Mouse (Mus musculus) telencephalon, adult 2 months (tissue): ENCODE data around the gene Tmf1.

Source experiments
- DNase-seq: peaks from one replicate; pipeline ENCODE4 v3.0.0-alpha.2; 2011; ENCODE audit warnings: low read depth, low spot score

Tmf1 gene

GRCm38 (mm10) chr6:97204252-97204869 lies 25.4 kb upstream of the Tmf1 start:
- DNase-seq = no peak

GRCm38 (mm10) chr6:97202477-97202876 lies 23.6 kb upstream of the Tmf1 start:
- DNase-seq = no peak

DNA sequence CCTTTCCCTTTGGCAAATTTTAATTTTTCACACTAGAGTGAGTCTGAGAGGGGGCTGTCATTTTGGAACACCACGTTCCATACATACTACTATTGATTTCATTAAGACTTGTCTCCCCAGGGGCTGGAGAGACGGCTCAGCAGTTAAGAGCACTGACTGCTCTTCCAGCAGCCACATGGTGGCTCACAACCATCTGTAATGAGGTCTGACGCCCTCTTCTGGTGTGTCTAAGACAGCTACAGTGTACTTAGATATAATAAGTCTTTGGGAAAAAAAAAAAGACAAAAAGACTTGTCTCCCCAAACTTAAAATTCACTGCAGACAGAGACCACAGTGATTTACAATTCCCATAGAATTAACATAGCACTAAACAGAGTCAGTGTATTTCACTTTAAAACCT lies 21.5 kb upstream of the Tmf1 start:
- DNase-seq = no peak

GRCm38 (mm10) chr6:97179367-97179828 lies 476 bp upstream of the Tmf1 start:
- peak; percentile 41 for DNase-seq

DNA sequence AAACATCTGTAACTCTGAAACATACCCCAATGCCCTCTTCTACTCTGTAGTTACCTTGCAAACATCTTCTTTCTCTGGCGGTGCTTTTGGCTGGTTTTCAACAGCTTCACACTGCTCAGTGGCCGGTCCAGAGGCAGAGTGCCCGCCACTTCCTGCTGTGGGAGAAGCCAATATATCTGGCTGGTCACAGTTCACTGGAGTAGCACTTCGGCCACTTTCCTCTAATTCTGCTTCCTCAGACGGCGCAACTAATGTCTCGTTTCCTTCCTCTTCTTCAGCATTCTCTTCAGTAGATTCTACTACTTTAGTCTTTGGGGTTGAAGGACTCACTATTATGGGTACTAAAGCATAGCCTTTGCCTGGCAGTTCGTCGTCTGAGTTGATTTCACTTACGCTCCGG lies 3.2 kb downstream of the Tmf1 start:
- DNase-seq = peak; percentile 16

DNA sequence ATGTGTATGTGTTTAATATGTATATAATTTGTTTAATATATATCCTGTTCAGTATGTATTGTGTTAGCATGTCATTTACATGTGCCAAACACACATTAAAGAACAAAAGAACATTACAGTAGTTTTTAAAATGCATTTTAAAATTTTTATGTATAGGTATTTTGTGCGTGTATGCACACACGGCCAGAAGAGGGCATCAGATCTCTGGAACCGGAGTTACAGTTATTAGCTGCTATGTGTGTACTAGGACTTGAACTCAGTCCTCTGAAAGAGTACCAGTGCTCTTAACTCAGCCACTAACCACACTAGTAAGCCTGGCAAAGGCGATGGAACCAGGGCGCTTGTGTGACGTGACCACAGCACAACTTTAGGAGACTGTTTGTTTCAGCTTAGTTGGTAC lies 28.8 kb downstream of the Tmf1 start:
- no peak for DNase-seq

DNA sequence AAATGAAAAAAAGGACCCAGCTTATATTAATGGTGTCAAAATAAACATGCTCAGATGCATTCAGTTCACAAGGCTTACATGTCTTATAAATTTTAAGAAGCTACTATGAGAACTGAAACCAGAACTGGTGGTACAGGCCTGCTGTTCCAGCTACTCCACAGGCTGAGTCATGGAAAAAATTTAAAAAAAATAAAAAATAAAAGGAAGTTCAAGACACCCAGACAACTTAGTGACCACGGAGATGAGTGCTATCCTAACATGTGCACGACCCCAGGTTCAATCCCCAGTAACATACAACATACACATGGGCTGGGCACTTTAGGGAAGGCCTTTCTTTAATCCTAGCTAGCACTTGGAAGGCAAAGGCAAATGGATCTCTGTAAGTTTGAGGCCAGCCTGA lies 29.2 kb downstream of the Tmf1 start:
- no peak for DNase-seq

DNA sequence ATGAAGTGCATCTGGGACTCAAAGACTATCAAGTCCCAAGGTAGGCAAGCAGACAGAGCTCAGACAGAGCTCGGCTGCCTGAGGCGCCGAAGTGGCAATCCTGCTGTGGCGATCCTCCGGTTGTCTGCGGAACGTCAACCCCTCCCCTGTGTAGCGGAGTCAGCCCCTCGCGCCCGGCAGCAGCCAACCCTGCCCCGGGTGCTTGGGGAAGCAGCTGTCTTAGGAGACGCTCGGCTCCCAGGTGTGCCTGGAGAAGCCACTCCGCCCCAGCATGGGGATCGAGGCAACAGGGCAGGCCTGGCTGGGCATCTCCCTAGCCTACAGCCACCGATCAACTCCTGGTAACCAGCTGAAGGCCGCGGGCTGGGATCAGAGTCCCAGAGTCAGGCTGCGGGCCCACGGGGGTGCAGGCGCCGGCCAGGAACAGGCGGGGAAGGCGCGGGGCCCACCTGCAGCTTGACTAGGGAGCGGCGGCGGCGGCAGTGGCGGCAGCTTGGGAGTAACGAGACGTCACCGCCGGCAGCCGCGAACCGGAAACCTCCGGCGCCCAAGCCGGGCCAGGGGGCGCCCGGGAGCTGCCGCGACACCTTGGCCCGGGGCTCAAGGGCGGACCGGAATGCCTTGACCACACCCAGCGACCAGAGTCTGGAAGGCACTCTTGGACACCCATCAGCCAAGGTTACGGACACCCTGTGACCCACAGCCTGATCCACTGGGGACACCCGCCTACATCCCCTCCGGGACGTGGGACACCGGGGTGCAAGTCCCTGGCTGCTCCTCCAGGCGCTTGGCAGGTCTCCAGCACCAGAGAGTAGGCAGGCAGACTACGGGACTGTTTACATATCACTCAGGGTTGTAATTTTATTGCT lies 30.3 kb downstream of the Tmf1 start, which contains the start of gene Eogt:
TSS of gene Eogt (minus strand) at position 800 of the 869 bp plus-strand sequence.
- DNase-seq = peak; percentile 12

- DNase-seq = peak; percentile 15
Observed at GRCm38 (mm10) chr6:97147755-97148382, 31.1 kb downstream of the Tmf1 start.

GRCm38 (mm10) chr6:97145156-97145555 lies 33.8 kb downstream of the Tmf1 start:
- DNase-seq = no peak

- DNase-seq = no peak
Observed at GRCm38 (mm10) chr6:97144359-97144758, 34.6 kb downstream of the Tmf1 start.

DNA sequence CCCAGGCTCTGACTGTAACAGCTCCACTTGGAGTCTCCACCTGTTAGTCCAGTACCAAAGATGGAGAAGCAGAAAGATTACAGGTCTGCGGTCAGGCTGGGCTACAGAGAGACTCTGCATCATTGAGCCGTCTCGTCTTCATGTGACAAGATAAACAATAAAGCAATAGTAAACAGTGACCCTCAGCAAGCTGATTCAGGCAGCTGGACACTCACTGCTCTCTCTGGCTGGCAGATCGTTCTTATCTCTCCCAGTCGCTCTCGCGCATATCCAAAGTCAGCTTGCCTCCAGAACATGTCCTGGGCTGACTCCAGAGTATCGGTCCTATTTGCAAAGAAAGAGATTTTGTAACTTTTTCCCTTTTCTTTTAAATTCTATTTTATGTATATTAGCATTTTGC lies 36.3 kb downstream of the Tmf1 start:
- no peak for DNase-seq

DNA sequence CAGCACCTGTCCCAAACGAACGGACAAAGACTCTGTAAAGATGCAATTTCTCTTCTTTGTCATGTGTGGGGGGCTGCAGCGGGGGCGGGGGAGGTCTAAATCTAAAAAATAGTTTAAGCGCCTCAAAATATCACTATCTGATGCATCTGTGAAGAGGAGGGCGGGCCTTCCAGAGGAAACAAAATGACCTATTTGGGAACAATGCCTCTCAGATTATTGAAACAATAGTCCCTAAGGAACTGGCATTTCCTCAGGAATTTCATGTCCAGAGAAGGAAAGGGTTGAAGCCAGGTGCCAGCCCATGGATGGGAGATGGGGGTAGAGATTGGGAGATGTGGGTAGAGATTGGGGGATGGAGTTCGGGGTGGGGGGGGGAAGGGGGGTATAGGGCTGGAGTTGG lies 37.1 kb downstream of the Tmf1 start:
- DNase-seq = no peak

- DNase-seq = no peak
Observed at GRCm38 (mm10) chr6:97132707-97133303, 46.1 kb downstream of the Tmf1 start.

DNA sequence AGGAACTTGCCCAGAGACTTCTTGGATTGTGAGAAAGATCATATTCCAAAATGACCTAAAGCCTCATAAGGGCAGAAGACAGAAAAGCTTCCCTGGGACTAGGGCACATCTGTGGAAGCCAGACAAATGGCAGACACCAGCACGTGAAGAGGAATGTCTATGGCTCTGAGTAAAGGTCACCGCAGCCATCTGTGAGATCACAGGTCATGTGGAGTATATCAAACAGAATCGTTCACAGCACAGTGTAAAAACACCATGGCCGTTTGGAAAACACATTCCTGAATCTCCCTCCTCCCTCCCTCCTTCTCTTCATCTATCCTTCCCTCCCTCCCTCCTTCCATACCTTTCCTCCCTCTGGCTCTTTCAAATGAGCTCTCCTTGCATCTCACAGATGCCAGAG lies 47.1 kb downstream of the Tmf1 start:
- DNase-seq = no peak

- DNase-seq = no peak
Observed at GRCm38 (mm10) chr6:97130979-97131378, 47.9 kb downstream of the Tmf1 start.

DNA sequence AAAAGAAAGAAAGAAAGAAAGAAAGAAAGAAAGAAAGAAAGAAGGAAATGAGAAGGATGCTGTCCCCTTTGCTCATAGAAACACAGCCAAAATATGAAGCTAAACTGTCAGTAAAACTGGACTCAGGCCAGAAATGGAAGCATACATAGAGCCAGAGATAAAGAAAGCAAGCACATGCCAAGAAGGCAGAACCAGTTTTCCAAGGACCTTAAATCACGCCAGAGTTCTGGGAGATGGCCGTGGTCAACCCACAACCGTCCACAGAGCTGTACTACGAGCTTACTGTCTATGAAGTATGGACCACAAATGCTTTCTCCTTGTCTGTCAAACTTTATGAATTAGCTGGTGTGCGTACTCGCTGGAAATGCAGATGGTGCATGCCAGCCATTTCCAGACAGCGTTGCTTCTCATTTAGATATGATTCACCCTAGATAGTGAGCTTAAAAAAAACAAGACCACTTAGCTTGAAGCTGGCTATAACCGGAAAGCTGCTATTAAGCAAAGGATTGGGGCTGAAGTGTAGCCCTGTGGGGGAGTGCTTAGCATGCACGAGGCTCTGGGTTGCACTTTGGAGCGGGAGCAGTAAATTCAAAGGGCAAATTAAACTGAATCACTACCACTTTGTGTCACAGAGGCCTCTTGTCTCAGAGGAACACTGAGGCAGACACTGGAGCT lies 54.4 kb downstream of the Tmf1 start:
- DNase-seq = peak; percentile 11

DNA sequence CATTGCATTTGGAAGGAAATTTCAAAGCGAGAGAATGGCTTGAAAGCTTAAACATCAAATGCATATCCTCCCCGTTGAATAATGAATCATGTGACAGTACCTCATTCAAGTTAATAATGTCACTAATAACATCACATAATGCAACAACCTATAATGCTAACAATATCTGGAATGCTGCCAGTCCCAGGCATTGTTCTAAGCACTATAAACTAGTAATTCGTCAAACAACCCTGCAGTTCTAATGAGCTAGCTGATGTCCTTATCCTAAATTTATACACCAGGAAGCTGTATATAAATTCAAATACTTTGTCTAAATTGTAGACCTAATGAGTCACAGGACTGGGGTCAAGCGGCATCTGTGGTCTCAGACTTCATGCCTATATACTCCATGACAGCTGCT lies 58.0 kb downstream of the Tmf1 start:
- DNase-seq = no peak

DNA sequence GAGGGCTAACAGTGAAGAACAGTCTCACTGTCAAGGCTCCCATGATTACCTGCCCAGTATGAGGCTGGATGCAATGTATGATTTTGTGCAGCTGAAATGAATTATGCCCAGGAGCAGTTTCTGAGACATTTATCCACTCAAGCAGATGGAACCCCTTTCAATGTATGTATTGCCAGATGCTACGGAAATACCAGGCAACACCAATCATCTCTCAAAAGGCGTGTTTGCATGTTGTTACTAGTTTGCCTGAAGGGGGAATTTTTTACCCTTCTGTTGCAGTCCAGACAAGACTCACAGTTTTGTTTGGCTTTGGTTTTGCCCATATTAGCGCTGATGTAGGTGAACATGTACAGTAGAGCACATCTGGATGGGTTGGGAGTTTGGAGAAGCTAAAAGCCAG lies 60.6 kb downstream of the Tmf1 start:
- no peak for DNase-seq

DNA sequence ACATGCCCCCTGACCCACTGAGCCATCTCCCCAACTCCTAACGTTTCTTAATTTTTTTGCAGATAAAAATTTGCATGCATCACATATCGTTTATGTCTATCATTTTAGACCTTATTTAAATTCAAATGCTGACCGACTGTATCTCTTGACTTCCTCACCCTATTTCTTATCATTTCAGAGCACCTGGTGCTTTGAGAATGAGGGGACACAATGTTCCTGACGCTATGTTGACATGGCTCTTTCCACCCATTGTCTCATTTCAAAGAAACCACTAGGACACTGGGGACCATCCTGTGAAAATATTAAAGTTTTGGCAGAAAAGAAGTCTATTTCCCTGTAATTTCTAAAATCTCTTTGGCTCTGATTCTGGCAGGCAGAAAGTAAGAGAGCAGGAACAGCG lies 62.0 kb downstream of the Tmf1 start:
- no peak for DNase-seq

- DNase-seq = no peak
Observed at GRCm38 (mm10) chr6:97114821-97115220, 64.1 kb downstream of the Tmf1 start.

DNA sequence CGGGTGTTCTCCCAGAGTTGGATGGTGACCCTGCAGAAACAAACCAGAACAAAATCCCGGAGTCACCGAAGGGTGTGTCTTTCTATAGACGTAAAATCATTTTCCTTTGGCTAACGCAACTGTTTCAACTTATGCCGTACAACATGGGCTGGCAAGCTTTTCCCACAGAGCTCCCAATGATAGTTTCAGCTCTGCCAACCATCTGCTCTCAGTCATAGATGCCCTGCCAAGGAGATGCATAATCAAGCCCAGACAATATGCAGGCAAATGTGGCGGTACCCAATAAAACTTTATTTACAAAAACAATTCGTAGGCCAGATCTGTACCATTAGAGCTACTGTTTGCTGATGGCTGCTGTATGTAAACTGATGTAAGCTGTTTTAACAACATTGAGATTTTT lies 66.7 kb downstream of the Tmf1 start:
- DNase-seq = no peak
